Mouse (Mus musculus): ENCODE results near the gene Ppfia3.
"Not testable (repeated sequence)": the region's sequence is repeated elsewhere in the genome, so short reads cannot be mapped to it uniquely, and the experiment has no call there.

Ppfia3 gene

DNA sequence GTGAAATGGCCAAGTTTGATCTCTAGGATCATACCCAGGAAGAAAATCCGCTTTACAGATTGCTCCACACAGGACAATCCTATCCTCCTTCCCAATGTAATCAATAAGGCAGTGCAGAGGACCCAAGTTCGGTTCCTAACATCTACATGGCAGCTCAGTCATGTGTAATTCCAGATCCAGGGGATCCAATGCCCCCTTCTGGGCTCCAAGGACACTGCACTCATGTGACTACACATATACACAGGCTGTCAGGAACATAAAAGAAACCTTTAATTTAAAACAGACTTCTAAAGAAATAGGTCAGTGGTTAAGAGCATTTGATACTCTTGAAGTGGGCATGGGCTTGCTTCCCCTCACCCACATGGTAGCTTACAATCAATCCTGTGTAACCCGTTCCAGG lies 19.3 kb upstream of the Ppfia3 start:
- no peak for DNase-seq (ENCODE audit: low spot score)

DNA sequence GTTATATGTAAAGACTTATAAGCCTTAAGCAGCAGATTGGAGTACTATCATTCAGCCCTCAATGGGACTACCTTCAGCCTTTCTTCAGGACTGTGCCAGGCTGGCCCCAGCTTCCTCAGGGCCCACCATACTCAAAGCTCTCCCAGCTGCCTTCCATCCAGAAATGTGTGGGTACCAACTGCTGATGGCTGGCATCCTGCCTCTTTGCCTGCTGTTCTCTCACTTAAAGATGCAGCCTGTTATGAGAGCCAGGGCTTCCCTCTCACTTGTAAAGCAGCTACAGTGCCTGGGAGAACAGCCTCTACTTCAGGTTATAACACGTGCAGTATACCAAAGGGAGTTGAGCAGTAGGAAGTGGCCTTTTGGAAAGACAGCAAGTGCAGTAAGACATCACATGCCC lies 9.2 kb upstream of the Ppfia3 start:
- DNase-seq (ENCODE audit: low spot score): no peak

DNA sequence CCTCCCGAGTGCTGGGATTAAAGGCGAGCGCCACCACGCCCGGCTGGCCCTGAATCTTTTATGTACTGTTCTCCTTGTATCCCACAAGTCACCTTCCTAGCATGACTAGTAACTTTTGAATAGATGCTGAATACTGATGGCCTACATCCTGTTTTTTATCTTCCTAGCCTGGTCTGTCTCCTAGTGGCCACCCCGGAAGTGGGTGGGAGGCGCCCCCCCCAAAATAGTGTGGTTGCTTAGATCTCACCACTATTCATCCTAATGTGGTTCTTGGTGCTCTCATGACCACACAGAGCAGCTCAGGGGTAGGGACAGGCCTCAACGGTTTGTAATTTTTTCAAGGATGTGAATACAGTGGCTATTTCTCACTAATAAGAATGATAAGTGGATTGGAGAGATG lies 7.8 kb upstream of the Ppfia3 start:
- no peak for DNase-seq (ENCODE audit: low spot score)

DNA sequence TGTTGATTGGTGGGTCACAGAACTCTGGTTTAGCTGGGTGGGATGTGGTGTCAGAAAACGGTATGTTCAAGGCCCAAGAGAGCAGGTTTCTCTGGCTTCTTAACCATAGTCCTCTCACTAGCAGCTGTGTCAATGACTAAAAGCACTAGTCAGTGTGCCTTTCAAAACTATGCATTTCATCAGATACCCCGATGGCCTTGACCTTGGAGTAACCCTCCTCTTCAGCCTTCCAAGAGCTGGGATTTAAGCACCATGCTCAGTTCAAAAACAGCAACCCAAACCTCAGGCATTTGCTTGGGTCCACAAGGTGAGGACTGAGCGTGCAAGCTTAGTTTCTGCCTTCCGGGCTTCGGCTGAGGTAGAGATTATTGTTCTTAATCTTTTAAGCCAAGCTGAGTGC lies 5.6 kb upstream of the Ppfia3 start:
- DNase-seq (ENCODE audit: low spot score): no peak

DNA sequence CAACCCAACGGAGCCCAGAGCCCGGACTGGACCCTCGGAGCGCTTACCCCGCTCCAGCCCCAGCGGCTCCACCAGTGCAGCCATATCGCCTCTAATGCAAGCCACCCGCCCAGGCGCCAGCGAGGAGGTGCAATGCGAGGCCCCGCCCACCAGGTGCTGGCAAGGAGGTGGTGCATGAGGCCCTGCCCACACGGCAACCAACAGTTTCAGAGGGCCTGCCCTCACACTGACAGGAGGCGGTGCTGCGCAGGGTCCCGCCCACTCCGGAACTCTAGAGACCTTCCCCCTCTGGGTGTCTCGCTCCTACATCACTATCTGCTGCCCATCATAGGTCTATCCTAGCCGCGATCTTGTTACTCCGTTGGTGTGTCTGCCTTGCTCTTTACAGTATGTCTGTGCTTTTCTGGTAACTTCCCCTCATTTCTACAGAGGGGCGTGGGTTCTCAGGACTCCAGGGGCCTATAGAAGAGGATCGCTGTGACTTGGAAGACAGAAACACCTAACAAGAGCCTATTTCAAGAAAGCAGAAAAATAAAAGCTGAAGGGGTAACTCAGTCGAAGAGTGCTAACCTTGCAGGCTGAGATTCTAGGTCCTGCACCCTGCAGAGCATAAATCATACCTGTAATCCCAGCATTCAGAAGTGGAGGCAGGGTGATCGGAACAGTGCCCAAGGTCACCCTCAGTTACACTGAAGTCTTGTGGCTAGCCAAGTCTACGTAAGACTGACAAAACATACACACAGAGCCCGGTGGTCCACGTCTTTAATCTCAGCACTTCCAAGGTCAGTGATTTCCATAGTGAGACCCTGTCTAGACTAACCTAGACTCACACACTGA lies 3.9 kb upstream of the Ppfia3 start, which contains the start of gene Lin7b:
TSS of gene Lin7b (minus strand) at position 109 of the 837 bp plus-strand sequence.
- peak; percentile 76 for DNase-seq (ENCODE audit: low spot score)

DNA sequence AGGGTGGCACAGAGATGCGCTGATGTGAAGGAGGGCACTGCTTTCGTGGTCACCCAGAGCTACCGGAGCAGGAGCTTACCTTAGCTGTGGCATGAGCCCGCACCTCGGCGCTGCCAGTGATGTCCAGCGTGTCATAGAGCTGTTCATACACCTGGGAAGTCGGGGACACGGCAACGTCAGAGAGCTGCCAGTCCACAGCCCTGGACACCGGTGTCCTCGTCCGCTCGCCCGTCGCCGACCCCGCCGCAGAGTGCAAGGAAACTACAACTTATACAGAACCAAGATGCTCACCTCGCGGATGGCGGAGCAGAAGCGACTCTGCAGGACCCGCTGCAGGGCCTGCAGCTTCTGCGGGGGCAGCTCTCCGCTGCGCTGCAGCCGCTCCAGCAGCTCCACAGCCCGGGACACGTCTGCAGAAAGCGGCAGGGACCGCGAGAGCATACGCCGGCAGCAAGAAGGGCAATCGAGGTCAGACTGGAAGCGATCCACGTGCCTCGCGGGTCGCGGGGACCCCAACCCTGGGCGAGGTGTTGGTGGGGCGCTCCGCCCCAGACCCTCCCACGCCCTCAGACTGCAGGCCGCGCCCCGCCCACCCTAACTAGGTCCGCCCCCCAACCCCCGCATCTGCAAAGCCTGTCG lies 3.1 kb upstream of the Ppfia3 start:
- no peak for DNase-seq (ENCODE audit: low spot score)

DNA sequence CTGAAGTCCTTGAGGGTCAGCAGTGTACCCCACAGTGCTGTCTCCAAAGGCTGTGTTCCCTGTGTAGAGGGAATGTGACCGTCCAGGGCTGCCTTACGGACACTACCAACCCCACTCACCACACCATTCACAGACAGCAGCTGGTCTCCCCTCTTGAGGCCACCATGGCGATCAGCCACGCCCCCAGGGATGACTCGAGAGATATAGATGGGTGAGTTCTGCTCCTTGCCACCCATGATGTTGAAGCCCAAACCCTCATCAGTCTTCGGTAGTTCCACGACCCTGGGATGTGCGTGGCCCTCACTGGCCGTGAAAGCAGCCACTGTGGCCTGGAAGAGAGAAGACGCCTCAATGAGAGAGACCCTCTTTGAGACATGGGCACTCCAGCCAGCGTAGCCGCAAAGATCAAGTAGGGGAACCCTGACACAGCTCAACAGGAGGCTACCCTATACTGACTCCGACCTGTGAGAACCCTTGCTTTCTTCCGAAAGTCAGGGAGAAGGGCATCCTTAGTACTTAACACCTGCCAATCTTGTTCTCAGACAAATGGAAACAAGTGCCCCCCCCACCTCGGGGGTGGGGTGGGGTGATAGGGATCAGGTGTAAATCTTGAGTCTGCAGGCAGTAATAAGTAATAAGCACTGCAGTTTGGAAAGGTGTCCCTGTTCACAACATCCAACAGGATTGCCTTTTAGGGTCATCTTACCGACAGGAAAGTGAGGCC lies 2.4 kb upstream of the Ppfia3 start:
- no peak for DNase-seq (ENCODE audit: low spot score)

DNA sequence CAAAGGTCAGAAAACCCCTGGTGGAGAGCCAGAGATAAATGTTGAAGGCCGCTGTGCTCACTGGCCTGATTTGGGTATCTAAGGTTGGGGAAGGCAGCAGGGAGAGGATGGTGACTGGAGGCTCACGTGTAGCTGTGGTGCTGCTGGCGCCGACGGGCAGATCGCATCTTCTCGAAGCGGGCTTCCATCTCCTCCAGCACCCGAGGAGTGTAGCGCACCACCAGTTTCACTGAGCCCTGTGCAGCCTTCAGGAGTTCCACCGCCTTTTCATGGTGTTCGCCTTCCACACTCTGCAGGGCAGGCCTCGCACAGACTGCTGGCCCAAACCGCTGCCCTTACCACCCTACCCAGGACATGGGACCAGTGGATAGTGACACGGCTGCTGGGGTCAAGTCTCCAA lies 1.4 kb upstream of the Ppfia3 start:
- DNase-seq (ENCODE audit: low spot score): no peak

DNA sequence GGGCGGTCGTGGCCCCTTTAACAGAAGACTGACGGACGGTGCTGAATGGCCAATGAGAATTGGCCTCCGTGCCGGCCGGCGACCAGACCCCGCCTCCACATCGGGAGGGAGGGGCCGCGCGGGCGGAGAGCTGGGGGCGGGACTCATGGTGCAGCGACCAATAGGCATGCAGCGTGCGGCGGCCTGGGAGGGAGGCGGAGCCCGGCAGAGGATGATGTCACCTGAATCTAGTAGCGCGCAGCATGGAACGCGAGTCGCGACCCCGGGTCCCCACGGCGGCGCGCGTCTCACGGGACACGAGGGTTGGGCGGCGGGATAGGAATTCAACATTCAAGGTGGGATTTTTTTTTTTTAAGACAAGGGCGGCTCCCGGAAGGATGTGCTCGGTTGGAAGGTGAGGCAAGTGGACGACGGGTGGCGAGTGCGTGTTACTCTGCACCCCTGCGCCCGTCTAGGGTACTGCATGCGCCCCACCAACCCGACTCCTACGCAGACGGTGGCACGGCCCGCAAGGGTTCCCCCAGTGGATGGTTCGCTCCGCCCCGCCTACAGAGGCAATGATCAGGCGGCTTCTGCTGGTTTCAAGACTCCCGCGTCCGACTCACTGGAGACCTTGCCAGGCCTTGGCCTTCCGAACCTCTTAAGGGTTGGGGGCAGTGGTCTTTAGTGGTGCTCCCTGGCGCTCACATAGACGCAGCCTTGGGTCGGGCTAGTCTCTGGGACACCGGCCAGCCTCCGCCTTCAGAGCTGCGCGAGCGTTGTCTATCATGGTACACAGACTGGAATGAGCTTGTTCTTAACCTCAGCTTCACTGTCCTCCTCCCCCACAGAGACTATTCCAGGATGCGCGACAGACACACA lies 431 bp upstream of the Ppfia3 start:
- peak; percentile 96 for DNase-seq (ENCODE audit: low spot score)

DNA sequence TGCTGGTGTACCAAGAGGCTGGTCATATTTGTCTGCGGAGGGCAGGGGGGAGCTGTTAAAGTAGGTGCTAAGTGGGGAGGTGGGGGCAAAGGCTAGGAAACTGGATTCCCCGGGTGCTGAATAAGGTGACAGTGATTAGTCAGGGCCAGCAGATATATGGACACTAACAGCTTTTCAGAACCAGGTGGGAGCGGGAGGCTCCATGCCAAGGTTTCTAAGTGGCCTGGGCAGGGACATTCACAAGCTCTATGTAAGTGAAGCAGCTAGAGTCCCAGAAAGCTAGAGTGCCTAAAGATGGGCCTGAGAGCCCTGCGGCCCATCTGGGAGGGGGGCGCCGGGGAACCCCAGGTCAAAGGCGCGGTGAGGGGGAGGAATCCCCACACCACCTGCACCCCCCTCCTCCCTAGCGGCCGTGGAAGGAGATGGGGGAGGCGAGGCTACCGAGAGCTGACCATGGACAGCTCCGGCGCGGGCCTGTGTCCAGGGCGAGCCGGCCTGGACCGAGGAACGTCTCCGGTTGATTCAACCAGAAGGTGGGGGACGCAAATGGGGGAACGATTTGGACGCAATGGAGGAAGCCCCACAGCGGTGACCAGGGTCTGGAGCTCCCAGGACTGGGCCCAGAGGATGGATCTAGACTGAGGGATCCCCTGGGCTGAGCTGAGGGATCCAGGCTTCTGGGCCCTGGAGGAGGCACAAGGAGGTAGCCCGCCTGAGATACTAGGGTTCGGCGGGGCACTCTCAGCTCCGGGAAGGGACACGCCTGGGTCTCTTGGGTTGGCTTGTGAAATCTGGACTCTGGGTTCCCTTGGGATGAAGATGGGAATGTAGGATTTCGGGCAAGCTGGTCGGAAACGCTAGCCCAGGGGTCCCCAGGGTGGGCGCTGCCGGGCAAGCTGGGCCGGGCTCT lies 822 bp downstream of the Ppfia3 start:
- no peak for DNase-seq (ENCODE audit: low spot score)

DNA sequence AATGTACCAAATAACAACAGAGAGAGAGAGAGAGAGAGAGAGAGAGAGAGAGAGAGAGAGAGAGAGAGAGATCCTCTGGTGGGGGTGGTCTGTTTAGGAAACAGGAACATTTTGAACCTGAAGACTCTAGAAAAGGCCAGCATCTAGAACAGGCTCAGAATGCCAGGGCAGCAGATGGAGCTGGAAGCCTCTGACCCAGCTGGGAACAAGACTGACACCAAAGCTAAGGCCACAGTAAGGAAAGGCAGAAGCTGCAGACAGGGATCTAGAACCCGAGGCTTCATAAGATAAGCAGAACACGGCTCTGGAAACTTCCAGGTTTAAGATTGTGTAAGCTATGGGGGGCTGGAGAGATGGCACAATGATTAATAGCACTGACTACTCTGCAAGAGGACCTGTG lies 2.8 kb downstream of the Ppfia3 start:
- no peak for DNase-seq (ENCODE audit: low spot score)

DNA sequence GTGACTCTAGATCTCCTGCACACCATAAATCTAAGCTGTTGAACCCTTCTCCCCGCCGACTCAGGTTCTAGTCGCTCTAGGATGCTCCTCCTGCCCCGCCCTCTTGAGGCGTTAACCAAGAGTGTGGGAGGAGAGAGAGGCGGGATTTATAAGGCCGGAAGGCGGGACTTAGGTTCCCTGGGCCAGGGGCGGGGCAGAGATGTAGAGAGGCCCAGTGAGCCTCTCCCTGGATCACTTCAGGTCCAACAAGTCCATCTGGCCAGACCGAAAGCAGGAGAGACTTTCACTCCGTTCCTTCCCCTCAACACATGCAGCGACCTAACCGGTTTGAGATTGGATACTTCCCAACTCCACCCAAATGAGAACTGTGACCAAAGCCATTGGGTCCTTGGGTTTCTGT lies 4.0 kb downstream of the Ppfia3 start:
- DNase-seq (ENCODE audit: low spot score): no peak

DNA sequence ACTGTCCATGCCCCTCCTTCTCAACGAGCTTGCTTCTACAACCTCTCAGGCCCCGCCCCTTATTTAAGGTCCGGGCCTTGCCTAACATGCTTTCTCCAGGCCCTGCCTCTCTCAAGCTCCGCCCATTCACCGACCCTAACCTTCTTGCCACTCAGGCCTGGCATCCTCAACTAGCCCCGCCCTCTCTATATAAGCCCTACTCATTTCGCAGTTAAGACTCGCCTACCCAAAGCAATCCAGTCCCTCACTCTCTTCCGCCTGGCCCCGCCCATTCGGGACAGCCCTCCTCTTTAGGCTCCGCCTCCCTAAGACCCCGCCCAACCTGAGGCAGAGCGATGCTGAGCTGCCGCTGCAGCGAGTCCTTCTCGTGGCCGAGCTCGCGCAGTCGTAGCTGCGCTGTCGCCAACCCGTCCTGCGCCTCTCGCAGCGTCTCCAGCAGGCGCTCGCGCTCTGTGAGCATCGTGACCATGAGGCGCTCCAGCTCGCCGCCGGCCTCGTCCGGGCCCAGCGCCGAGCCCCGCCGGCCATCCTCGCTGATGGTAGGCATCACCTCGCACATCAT lies 5.5 kb downstream of the Ppfia3 start:
- DNase-seq (ENCODE audit: low spot score): no peak

DNA sequence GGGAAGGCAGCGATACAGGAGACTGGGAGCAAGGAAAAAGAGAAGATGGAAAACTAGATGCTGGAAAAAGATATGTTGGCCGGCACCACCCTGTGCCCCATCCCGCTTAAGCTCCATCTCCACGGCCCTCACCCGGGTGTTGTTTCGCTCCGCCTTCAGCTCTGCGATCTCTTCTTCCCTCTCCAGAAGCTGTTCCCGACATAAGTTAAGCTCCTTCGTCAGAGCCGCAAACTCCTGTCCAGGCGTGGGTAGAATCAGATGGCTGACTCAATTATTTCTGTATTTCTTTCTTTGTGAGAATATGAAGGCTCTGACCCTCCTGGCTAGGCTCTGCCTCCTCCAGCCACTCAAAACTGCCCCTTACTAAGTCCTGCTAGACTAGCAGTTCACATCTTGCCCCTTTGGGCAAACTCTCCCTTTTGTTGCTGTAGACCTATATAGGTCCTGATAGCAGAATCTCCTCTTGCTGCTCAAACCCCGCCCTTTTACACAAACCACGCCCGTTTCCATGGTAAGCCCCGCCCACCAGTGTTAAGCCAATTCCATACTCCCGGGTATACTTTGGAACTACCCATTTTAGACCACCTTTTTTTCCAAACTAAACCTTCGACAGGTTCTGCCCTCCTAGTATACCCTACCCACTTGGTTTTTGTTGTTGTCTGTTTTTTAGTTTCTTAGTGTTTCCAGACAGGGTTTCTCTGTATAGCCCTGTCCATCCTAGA lies 6.3 kb downstream of the Ppfia3 start:
- DNase-seq (ENCODE audit: low spot score): no peak

DNA sequence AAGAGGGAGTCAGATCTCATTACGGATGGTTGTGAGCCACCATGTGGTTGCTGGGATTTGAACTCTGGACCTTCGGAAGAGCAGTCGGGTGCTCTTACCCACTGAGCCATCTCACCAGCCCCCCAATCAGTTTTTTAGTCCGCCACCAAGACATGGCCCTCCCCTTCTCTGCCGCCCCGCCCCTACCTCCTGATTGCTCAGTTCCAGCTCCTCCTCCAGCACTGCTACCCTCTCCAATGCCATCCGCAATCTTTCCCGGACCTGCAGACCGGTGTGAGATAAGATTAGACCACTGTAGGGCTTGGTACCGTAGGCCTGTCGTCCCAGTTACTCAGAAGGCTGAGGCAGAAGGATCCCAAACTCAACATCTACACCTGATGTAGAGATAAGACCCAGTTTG lies 7.7 kb downstream of the Ppfia3 start:
- DNase-seq (ENCODE audit: low spot score): not testable (repeated sequence)

DNA sequence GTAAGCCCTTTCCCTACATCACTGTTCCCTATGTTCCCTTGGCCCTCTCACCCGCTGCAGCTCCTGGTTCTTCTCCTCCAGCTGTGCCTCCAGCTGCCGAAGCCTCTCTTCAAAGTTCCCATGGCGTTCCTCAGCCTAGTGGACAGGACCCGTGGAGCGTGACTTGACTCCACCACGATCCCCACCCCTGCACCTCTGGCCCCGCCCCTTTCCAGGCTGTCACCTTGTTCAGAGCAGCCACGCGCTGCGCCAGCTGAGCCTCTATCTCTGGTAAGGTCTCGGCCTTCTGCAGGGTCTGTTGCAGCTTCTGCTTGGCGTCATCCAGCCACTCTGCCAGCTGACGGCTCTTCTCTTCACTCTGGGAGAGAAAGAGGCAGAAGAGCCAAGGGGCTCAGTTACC lies 10.7 kb downstream of the Ppfia3 start:
- DNase-seq (ENCODE audit: low spot score): no peak

DNA sequence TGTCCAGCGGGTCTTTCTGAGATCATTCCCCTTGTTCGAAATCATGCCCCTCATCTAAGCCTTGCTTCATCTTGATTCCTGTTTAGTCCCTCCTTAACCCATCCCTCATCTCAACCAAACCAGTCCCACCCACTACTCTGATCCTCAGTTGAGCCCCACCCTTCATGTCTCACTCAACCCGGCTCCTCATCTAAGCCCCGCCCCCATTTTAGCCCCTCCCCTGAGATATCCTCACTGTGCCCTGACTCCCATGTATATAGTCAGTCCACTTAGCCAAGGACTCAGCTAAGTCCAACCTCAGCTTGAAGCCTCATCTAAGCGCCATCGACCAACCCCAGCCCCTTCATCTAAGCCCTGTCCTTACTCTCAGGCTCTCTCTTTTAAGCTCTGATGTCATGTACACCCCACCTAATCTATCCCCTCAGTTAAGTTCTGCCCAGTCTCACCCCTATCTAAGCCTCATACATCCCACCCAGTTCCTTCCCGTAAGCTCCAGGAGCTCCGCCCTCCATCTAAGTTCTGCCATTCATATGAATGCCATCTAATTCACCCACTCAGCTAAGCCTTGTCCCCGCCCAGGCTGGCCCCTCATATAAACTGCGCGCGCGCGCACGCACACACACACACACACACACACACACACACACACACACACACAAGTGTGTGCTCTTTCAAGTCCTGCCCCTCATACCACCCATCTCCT lies 11.3 kb downstream of the Ppfia3 start:
- DNase-seq (ENCODE audit: low spot score): no peak

DNA sequence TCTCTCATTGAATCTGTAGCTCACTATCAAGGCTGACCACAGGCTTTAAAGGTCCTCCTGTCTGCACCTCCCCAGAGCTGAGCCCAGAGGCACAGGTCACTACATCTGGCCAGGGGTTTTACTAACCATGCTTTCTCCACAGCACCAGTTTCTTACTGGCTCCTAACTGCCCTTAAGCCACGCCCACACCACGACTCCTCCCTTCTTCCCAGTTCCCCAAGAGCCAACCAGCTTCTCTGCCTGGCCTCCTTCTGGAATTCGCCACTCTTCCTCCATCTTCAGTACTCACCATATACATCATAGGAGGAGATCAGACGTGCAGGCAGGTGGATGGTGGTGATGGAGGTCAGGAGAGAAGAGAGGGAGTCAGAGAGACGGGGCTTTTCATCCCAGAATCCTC lies 13.8 kb downstream of the Ppfia3 start:
- DNase-seq (ENCODE audit: low spot score): no peak

DNA sequence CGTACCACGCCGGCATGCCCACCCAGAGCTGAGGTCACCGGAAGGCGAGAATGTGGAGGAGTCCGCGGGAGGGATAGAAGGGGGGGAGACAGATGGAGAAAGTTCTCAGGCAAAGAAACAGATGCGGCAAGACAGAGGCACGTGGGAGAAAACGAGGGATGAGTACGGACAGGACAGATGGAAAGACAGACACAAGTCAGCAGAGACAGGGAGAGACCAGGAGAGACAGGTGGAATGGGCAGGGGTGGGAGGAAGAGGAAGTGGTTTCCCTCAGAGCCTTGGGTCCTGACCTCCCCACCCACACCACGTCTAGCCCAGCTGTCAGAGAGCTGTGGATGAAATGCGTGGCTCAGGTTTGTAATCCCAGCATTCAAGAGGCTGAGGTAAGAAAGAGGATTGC lies 19.9 kb downstream of the Ppfia3 start:
- DNase-seq (ENCODE audit: low spot score): no peak
